Comparison of ENCODE assay signal across 20 mouse cellular contexts in genomic region chr8:67231921-67232701, GRCm38 (mm10).
A peak's percentile ranks its signal among the peaks of the same experiment; 100 is the strongest.
DNase-seq lines count a peak whose midpoint lies in the region; ATAC-seq lines count a peak whose summit lies in the region.
"Had no signal": no experiment of that assay in that cellular context is flagged by ENCODE, and none has a peak within 500 bp of the region (broad histone marks: within the 10 kb centered on the region; RNA-seq: fewer than 3 reads in every experiment).

No protein-coding gene starts in this region.

- WGBS in liver, embryonic 11.5 days = 76% methylated on average over 7 of the region's 7 CpGs
- WGBS in liver, embryonic 15.5 days (ENCODE audit: insufficient replicate concordance) = 52% methylated on average over 7 of the region's 7 CpGs
- WGBS in hindbrain, embryonic 12.5 days = 86% methylated on average over 7 of the region's 7 CpGs

- no peak for DNase-seq in liver, embryonic 11.5 days (ENCODE audit: low spot score)
- DNase-seq in liver = no peak
- DNase-seq in adrenal gland, postnatal 36 days = no peak
- no peak for DNase-seq in thymus, postnatal 4 days
- DNase-seq: adrenal gland, postnatal 10 days; cerebellum, adult 2 months; cerebellum, postnatal 10 days; gastrocnemius, postnatal 10 days; heart, adult 2 months; heart, postnatal 14 days had no signal

- no peak overlapping the region for H3K9ac ChIP-seq in liver, embryonic 11.5 days (ENCODE audit: low read depth, low read length)
- H3K9ac ChIP-seq in liver, embryonic 15.5 days = no peak overlapping the region
- no peak overlapping the region for H3K9ac ChIP-seq in hindbrain, embryonic 12.5 days
- H3K9ac ChIP-seq: forebrain, embryonic 15.5 days; heart, embryonic 15.5 days; hindbrain, embryonic 15.5 days had no signal

- H3K4me1 ChIP-seq in liver, embryonic 11.5 days (replicated peaks; ENCODE audit: control insufficient read depth, insufficient read depth, low read length) = no peaks in the 10 kb centered on the region
- no peaks in the 10 kb centered on the region for H3K4me1 ChIP-seq in liver, embryonic 15.5 days (replicated peaks)
- no peaks in the 10 kb centered on the region for H3K4me1 ChIP-seq in hindbrain, embryonic 12.5 days
- H3K4me1 ChIP-seq: embryonic facial prominence, embryonic 10.5 days; forebrain, embryonic 15.5 days; heart, embryonic 15.5 days; hindbrain, embryonic 10.5 days; hindbrain, embryonic 15.5 days had no signal

- no peaks in the 10 kb centered on the region for H3K27me3 ChIP-seq in liver, embryonic 11.5 days (replicated peaks; ENCODE audit: control insufficient read depth, insufficient read depth, low read length)
- H3K27me3 ChIP-seq in liver, embryonic 15.5 days = no peaks in the 10 kb centered on the region
- no peaks in the 10 kb centered on the region for H3K27me3 ChIP-seq in hindbrain, embryonic 12.5 days
- H3K27me3 ChIP-seq: forebrain, embryonic 15.5 days; heart, embryonic 15.5 days; hindbrain, embryonic 15.5 days had no signal

- H3K4me3 ChIP-seq in liver, embryonic 11.5 days (ENCODE audit: low read depth, low read length) = no peak overlapping the region
- no peak overlapping the region for H3K4me3 ChIP-seq in liver, embryonic 15.5 days (replicated peaks)
- no peak overlapping the region for H3K4me3 ChIP-seq in hindbrain, embryonic 12.5 days
- H3K4me3 ChIP-seq: embryonic facial prominence, embryonic 10.5 days; forebrain, embryonic 15.5 days; heart, adult 2 months; heart, embryonic 15.5 days; hindbrain, embryonic 10.5 days; hindbrain, embryonic 15.5 days had no signal

- H3K27ac ChIP-seq in liver, embryonic 11.5 days (ENCODE audit: low read depth, low read length) = no peak overlapping the region
- no peak overlapping the region for H3K27ac ChIP-seq in liver, embryonic 15.5 days (replicated peaks)
- H3K27ac ChIP-seq in hindbrain, embryonic 12.5 days = no peak overlapping the region
- H3K27ac ChIP-seq: embryonic facial prominence, embryonic 10.5 days; forebrain, embryonic 15.5 days; heart, adult 2 months; heart, embryonic 15.5 days; hindbrain, embryonic 10.5 days; hindbrain, embryonic 15.5 days had no signal

- no peaks in the 10 kb centered on the region for H3K36me3 ChIP-seq in liver, embryonic 11.5 days (ENCODE audit: control insufficient read depth, insufficient read depth, low read length)
- no peaks in the 10 kb centered on the region for H3K36me3 ChIP-seq in liver, embryonic 15.5 days (replicated peaks)
- H3K36me3 ChIP-seq in hindbrain, embryonic 12.5 days = no peaks in the 10 kb centered on the region
- H3K36me3 ChIP-seq: embryonic facial prominence, embryonic 10.5 days; forebrain, embryonic 15.5 days; heart, embryonic 15.5 days; hindbrain, embryonic 10.5 days; hindbrain, embryonic 15.5 days had no signal

- ATAC-seq in liver, embryonic 11.5 days (replicated peaks; ENCODE audit: low FRiP score) = peak; percentile 53; the same call in 1 of the 2 replicates
- ATAC-seq in erythroid progenitor cell, adult 5-6 weeks (replicated peaks; ENCODE audit: low FRiP score, poor library complexity, severe bottlenecking) = peak; percentile 46; the same call in 1 of the 2 replicates
- ATAC-seq in liver, embryonic 15.5 days (ENCODE audit: insufficient read depth) = peak; percentile 64
- ATAC-seq in megakaryocyte-erythroid progenitor cell, adult 5-6 weeks (replicated peaks; ENCODE audit: low FRiP score, low TSS enrichment, poor library complexity, severe bottlenecking) = 0 out of 2 replicates have a peak, but pooled peaks have one; percentile 52
- ATAC-seq in hindbrain, embryonic 12.5 days (ENCODE audit: low FRiP score) = no peak
- ATAC-seq: forebrain, embryonic 15.5 days had no signal

- no peaks in the 10 kb centered on the region for H3K9me3 ChIP-seq in liver, embryonic 11.5 days (ENCODE audit: control insufficient read depth, low read length)
- H3K9me3 ChIP-seq in liver, embryonic 15.5 days (replicated peaks) = no peaks in the 10 kb centered on the region
- no peaks in the 10 kb centered on the region for H3K9me3 ChIP-seq in hindbrain, embryonic 12.5 days (replicated peaks)
- H3K9me3 ChIP-seq: embryonic facial prominence, embryonic 10.5 days; forebrain, embryonic 15.5 days; heart, embryonic 15.5 days; hindbrain, embryonic 10.5 days; hindbrain, embryonic 15.5 days had no signal

- H3K4me2 ChIP-seq in liver, embryonic 11.5 days = no peak overlapping the region
- H3K4me2 ChIP-seq in liver, embryonic 15.5 days = no peak overlapping the region
- H3K4me2 ChIP-seq in hindbrain, embryonic 12.5 days (replicated peaks) = no peak overlapping the region
- H3K4me2 ChIP-seq: forebrain, embryonic 15.5 days; heart, embryonic 11.5 days; heart, embryonic 15.5 days; hindbrain, embryonic 15.5 days had no signal
